Mouse (Mus musculus) mouse embryonic stem cell (cell line): ENCODE measurements around the gene Hcst.

Experiments used
- in situ Hi-C, 2 experiments: fragments of 300-500 bp; cut with MboI; formaldehyde crosslinking; loops; 1 replicate in 1 of 2; 3 replicates in 1 of 2; pipeline ENCODE4 v1.14.3; 2019 to 2020; ENCODE audit warnings: low sequenced_read_pairs in 2 of 2, low pct_unique_long_range_greater_than_20kb in 1 of 2, mixed read lengths in 1 of 2; ENCODE audit not compliant: unreplicated experiment in 1 of 2

The Hcst gene

GRCm38 (mm10) chr7:30436879-30437278 is 17.2 kb upstream of the Hcst start:
- in situ Hi-C loops: loop anchor here (5.0 kb wide), 1 partner anchor 35 kb away; no protein-coding TSS in a partner anchor

DNA sequence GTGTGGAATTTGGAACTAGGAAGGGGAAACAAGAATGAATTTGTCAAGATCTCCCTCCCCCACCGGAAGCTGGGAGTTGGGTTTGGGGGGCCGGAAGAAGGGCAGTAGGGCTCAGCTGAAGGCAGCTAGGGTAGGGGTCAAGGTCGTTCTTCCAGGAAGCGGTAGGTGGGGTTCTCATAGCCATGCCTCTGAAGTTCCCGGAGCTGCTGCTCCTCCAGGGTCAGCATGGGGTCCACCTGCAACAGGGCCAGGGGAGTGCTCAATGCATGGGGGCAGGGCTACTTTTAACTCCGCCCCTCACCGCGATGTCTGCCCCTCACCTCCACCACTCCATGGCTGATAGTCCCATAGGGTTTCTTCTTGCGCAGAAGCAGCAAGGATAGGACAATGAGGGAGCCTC is 15.5 kb upstream of the Hcst start:
- in situ Hi-C loops: loop anchor here (5.0 kb wide), 1 partner anchor 37 kb away; no protein-coding TSS in a partner anchor

- in situ Hi-C loops: loop anchor here (5.0 kb wide), 1 partner anchor 38 kb away; no protein-coding TSS in a partner anchor
Observed at GRCm38 (mm10) chr7:30434701-30435100, 15.0 kb upstream of the Hcst start.

- in situ Hi-C loops: no loop called here
Observed at GRCm38 (mm10) chr7:30434238-30434637, 14.6 kb upstream of the Hcst start.

- in situ Hi-C loops: no loop called here
Observed at GRCm38 (mm10) chr7:30431793-30432192, 12.1 kb upstream of the Hcst start.

GRCm38 (mm10) chr7:30430191-30430590 is 10.5 kb upstream of the Hcst start:
- in situ Hi-C loops: no loop called here

- in situ Hi-C loops: loop anchor here in 1 of 2 experiments (5.0 kb wide), 1 partner anchor 92 kb away; no protein-coding TSS in a partner anchor
Observed at GRCm38 (mm10) chr7:30429327-30429726, 9.7 kb upstream of the Hcst start.

DNA sequence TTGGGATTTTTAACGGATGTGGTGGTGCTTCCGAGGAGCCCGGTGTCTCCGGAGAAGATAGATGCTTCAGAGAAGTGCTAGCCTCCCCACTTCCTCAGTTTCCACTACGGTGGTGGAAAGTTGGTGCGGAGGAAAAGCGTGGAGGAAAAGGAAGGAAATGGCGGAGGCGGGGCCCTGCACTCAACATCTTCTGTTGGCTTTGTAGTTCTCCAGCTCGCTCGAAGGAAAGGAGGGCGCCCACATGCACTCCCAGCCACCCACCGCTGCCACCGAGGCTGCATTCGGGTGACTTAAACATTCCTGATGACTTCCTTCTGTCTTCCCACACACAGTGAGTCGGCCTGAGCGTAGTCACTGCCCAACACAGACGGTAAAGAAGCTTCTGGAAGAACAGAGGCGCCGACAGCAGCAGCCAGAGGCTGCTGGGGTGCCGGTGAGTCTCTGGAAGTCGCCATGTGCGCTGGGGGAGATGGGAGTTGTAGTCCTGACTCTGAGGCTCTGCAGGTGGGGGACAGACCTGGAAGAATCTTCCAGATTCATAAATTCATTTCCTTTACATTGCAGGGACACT is 3.5 kb upstream of the Hcst start:
- in situ Hi-C loops: no loop called here

DNA sequence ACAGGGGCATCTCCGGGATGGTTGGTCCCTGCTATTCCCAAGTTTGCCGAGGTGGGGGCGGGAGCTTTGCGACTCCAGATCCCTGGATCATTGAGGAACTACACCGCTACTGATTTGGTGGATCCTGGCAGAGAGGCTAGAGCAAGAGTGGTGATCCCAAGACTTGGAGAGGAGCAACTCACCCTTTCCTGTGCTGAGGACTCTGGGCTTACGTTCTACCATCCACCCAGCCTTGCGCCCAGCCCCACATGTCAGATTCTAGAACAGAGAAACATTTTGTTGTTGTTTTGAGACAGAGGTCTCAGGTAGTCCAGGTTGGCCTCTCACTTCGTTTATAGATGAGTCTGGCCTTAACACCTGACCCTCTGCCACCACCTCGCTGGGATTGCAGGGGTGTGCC is 2.9 kb upstream of the Hcst start:
- in situ Hi-C loops: no loop called here

DNA sequence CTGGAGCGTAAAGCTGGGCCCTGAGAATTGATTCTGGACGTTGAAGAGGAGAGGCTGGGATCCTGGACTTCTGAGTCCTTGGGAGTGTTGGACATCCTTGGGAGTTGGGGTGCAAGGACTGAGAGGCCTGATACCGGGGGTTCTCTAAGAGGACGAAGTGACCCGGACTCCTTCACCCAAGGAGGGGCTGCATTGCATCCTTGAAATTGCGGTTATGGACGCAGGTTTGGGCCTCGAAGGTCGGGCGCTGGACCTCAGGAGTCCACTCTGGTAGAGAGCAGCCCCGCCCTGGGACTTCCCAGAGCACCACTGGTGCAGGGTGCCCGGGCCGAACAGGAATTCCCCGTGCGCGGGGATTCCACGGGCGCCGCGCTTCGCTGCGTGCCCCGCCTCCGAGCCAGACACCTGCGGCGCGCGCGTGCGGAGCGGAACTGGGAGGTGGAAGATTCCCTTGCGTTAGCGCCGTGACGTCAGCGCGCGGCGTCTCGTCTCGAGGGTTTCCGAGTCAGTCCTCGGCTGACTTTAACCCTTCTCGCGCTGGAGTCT is 2.3 kb upstream of the Hcst start:
- in situ Hi-C loops: no loop called here

DNA sequence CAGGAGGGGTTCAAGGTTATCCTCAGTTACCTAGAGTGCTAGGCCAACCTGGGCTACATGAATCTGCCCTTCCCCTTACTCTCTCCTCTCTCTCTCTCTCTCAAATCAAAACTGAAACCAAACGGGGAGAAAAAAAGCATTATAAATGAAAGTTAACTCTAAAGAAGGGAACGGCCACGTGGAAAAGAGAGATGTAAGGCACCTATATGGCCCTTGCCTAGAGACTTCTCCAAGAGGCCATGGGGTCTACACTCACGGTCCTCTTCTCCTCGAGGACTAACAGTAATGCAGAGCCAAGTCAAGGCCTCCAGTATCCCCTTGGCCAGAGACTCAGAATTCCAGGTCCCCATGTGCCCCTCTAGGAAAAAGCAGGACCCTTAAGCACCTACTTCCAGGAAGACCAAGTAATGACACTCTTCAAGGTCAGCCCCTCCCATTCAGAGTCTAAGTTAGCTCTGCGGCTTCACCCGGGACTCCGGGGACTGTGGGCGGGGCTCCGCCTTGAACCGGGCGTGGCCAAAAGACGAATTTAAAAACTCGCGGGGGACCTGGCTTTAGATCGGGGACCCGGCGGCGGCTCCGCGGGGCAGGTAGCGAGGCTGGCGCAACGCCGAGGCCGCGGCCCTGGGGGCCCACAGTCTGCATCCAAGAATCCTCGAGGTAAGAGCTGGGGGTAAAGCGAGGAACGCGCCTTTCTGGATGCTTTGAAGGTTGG is 1.7 kb upstream of the Hcst start, which contains the start of gene Nfkbid:
Gene Nfkbid (plus strand): TSS at position 558 of the 715 bp plus-strand sequence.
- in situ Hi-C loops: no loop called here

DNA sequence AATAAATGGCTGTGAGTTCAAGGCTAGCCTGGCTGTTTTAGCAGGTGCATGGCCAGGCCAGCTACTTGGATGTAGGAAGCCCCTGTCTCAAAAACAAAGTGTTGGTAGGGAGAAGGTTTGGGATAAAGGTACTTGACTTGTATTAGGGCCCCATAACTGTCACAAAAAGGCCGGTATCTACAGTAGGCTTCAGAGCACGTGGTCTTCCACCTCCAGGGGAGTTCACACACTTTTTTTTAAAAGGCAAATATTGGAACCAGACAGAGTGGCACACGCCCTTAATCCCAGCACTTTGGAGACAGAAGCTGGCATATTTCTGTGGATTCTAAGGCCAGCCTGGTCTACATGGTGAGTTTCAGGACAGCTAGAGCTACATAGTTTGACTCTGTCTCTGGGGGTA is 1.0 kb upstream of the Hcst start:
- in situ Hi-C loops: no loop called here

GRCm38 (mm10) chr7:30417856-30418255 is 1.8 kb downstream of the Hcst start:
- in situ Hi-C loops: no loop called here

DNA sequence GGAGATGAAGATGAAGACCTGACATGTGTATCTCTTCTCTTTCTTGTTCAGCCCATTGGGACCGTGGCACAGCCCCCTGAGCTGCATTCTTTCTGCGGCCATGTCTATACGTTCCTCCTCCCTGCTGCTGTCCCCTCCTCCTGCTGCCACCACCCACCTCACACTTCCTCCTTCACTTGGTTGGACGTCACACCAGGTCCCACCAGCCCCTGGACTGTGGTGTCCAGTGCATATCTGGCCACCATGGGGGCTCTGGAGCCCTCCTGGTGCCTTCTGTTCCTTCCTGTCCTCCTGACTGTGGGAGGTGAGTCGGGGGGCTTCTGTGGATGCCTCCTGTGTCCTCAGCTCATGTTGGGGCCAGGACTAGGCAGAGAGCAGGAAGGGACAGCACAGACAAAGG is 6.1 kb downstream of the Hcst start, which contains the start of gene Tyrobp:
Gene Tyrobp (plus strand): TSS at position 165 of the 400 bp plus-strand sequence.
- in situ Hi-C loops: no loop called here

DNA sequence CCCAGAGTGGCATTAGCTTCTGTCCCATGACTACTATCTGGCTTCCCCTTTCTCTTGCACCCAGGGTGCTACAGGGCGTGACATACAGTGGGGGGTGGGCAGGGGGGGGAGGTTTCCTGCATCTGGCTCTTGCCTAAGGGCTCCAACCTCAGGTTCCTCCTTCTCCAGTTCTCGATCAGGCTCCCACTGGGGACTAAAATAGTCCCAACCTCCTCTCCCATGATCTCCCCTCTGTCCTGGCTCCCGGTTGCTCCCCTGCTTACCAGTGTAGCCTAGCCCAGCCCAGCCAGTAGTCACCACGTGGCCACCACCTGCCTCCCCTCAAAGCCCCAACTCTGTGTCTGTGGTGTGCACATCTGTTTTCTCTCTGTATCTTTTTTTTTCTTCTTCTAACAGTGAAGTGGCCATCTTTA is 6.9 kb downstream of the Hcst start:
- in situ Hi-C loops: no loop called here

- in situ Hi-C loops: no loop called here
Observed at GRCm38 (mm10) chr7:30411023-30411422, 8.6 kb downstream of the Hcst start.

- in situ Hi-C loops: no loop called here
Observed at GRCm38 (mm10) chr7:30409789-30410188, 9.9 kb downstream of the Hcst start.

- in situ Hi-C loops: no loop called here
Observed at GRCm38 (mm10) chr7:30408639-30409038, 11.0 kb downstream of the Hcst start.

DNA sequence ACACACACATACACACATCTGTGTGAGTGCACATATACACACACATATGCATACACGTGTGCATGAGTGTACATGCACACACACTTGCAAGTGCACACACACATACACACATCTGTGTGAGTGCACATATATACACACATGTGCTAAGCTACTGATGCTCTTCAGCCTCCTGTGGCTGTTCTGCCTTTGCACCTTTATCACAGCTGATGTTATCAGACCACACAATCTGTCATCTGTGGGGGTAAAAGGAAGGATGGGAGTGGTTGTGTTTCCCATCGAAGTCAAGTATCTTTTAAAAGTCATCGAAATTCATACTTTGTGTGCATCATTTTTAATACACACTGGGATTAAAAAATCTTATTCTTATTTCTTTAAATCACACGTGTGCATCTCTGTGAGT is 17.3 kb downstream of the Hcst start:
- in situ Hi-C loops: no loop called here

- in situ Hi-C loops: no loop called here
Observed at GRCm38 (mm10) chr7:30399671-30400070, 20.0 kb downstream of the Hcst start.
